Mouse (Mus musculus) megakaryocyte, embryonic 14.5 days (primary cell): Measurements from ENCODE around the gene Phf1.

Experiments
- FLI1 ChIP-seq: IDR thresholded peaks from 2 replicates; pipeline ENCODE4 v1.6.1; 2012; ENCODE audit warnings: low read length, inconsistent platforms, mixed read lengths
- GATA1 ChIP-seq: IDR thresholded peaks from 3 replicates; pipeline ENCODE4 v1.6.1; 2012; ENCODE audit warnings: mixed read lengths, low read length, inconsistent platforms, borderline replicate concordance

DNA sequence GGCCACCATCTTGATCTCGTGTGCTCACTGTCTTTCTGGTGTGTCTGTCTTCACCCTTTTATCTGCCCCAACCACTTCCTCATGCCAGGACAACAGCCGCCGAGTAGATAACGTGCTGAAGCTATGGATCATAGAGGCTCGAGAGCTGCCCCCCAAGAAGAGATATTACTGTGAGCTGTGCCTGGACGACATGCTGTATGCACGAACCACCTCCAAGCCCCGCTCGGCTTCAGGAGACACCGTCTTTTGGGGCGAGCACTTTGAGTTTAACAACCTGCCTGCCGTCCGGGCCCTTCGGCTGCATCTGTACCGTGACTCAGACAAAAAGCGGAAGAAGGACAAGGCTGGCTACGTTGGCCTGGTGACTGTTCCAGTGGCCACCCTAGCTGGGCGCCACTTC, 24.0 kb downstream of the Phf1 start:
- no peak for TF ChIP-seq GATA1
- TF ChIP-seq FLI1: no peak
